Mouse (Mus musculus): ENCODE measurements around the gene Ssh1. TPM values are rescaled to one million over a fixed set of nuclear protein-coding genes. Genes with fewer than 3 reads are reported as not detected.
A peak's percentile ranks its signal among the peaks of the same experiment; 100 is the strongest.

The Ssh1 gene
- total RNA-seq, 2 experiments from 2014 or later, result 27.5 to 29.2 TPM

- DNase-seq (ENCODE audit: low spot score in 2 of 2), result no peak
These were observed 2.8 kb upstream of the Ssh1 start for GRCm38 (mm10) chr5:113996458-113996857.

DNA sequence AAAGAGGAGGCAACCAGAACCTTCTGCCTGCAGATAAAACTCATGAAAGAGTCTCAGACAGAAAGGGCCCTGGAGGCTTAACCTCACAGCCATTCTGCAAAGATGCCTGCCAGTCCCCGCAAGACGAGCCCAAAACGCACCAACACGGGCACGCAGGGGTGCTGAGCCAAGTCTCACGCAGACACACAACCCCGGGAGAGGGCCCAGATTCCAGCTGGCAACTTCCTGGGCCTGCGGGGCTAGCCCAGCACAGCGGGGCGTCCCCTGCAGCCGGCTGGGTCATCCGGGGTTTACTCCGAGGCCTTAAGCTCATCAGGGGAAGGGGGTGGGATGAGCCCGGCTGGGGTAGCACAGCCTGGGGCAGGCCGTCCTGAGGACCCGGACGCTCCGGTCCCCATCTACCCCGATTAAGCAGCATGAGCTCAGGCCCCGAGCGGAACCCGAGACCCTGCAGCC lies 635 bp downstream of the Ssh1 start:
- DNase-seq (ENCODE audit: low spot score in 2 of 2), result peak; percentile 25 to 50

- DNase-seq (ENCODE audit: low spot score in 2 of 2), result no peak
These were observed 1.3 kb downstream of the Ssh1 start for GRCm38 (mm10) chr5:113992339-113992831.

DNA sequence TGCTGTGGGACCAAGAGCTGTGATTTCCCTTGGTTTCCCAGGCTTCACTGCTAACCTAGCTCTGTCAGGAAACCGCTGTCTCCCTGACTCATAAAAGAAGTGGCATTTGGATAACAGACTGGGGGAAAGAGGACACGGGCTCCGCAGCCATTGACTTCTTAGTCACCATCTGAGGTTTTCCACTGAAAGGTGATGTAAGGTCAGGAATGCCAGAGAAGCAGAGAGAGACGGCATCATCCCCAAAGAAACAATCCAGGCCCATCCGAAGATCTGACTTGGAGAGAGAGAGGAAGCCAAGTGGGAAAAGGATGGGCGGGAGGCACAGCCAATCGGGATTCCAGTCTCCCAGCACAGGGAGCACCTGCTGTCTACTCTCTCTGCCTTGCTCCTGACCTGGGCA lies 2.6 kb downstream of the Ssh1 start:
- DNase-seq (ENCODE audit: low spot score in 2 of 2), result no peak

- no peak for DNase-seq (ENCODE audit: low spot score in 2 of 2)
These were observed 3.1 kb downstream of the Ssh1 start for GRCm38 (mm10) chr5:113990593-113990992.

- no peak for DNase-seq (ENCODE audit: low spot score in 2 of 2)
These were observed 4.2 kb downstream of the Ssh1 start for GRCm38 (mm10) chr5:113989437-113990024.

DNA sequence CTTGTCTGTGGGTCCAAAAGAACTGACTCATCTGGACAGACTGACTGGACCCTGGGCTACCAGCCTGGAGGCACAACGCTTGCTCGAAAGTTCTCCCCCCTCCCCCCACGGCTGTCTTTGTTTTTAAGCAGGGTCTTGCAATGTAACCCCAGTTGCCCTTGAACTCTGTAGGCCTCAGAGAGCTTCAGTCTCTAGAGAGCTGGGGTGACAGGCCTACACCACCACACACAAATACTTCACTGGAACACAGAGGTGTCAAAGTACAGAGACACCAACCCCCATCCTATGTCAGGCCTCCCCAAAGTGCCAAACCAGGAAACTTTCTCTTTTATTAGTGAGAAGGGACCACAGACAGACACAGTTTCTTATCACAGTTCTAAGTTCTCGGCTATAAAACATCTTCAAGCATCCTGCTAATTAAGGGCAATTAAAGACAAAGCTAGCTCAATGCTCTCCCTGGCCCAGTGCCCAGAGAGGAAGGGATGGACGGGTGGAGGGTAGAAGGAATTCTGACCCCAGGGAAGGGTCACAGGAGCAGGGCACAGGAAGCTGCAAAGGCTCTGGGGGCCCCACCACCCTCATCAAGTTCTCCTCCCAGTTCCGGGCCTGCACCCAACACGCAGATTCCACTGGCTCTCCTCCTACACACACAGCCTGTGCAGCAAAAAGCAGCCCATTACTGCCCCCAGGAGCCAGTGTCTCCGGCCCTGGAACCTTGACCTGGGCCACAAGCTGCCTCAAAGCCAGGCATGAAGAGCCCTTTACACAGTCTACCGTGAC lies 7.3 kb downstream of the Ssh1 start:
- DNase-seq (ENCODE audit: low spot score in 2 of 2), result peak; percentile 25 to 67

DNA sequence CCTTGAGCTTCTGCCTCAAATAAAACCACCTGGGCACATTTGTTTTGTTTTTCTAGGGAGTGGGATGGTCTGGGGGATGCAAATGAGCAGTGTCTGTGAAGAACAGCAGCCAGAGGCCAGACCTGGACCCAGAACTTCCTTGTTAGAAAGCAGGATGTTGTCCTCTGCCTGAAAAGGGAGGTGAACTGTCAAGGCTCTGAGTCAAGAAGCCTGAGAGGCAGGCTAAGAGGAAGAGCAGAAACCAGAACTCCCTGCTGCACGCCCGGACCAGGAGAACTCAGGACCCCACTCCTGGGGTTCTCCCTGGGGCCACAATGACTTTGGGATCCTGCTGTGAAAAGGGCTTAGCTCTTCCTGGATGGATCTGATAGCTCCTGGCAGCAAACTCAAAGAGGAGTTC lies 8.0 kb downstream of the Ssh1 start:
- DNase-seq (ENCODE audit: low spot score in 2 of 2), result no peak

DNA sequence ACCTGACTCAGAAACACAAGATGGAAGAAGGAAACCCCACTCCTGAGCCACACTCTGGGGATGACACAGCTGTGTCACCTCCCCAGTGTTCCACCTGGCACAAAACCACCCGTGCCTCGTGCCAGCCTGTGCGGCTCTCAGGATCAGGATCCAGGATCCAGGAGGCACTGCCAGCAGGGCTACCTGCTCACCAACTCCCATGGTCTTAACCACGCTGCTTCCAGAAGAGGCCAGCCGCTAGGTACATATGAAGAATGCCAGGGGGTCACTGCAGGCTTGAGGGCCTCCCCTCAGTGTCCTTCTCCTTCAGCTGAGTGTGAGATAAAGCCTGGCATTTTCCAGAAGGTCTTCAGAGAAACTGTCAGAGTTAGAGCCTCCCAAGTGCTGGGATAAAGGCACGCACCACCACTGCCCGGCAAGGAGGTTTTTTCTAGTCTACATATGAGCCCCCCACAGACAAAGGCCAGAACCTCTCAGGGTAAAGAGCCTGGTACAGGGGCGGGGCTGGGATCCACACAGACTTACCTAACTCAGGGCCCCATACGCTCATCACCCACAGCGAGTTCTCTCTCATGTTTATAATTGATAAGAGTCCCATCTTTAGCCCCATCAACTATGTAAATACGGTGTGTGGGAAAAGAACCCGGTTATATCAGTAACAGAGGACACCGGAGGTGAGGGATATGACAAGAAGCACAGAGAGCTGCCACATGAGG lies 9.5 kb downstream of the Ssh1 start:
- DNase-seq (ENCODE audit: low spot score in 2 of 2), result no peak

DNA sequence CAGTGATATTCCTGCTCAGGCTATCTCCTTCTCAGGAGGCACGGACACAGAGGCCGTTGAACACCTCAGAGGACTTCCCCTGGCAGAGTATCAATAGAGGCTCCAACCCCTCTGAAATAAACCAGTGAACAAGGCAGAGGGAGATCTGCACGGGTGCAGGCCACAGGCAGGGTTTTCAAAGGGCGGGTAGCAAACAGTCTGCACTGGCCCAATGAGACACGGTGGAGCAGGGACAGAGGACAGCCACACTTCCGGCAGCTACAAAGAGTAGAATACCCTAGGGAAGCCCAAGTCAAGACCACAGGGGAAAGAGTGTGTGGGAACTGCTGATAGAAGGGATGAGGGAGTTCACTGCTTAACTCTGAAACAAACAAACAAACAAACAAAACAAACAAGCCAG lies 10.2 kb downstream of the Ssh1 start:
- DNase-seq (ENCODE audit: low spot score in 2 of 2), result no peak

- no peak for DNase-seq (ENCODE audit: low spot score in 2 of 2)
These were observed 11.9 kb downstream of the Ssh1 start for GRCm38 (mm10) chr5:113981843-113982242.

DNA sequence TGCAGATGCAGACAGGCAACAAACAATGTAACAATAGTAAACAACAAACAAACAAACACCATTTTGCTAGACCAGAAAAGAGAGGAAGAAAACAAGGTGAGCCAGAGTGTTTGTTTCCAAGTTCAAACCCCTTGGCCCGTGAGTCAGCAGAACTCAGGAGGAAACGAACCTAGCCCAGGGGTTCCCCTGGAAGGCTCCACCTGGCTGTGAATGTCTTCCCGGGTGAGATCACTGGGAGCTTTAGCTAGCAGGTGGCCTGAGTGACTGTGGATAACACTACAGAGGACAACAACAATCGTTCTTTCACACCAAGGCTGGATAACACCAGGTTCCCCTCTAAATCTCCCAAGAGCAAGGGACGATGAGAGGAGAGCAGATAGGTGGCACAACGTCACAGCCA lies 12.5 kb downstream of the Ssh1 start:
- DNase-seq (ENCODE audit: low spot score in 2 of 2), result no peak

DNA sequence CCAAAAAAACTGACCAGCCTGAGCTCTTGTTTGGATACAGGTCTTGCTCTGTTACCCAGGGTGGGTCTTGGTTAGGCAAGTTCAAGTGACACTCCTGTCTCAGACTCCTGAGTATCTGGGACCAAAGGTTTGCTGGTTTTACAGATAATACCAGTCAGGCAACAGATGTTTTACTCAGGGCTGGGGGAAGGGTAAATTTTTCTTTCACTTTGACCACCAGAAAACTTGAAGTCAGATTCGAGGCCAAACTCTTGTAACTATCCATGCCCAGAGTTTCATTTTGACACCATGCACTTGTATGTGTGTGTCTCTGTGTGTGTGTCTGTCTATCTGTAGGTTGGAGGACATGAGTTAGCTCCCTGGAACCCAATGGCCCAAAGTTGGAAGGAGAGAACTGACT lies 13.2 kb downstream of the Ssh1 start:
- DNase-seq (ENCODE audit: low spot score in 2 of 2), result no peak

DNA sequence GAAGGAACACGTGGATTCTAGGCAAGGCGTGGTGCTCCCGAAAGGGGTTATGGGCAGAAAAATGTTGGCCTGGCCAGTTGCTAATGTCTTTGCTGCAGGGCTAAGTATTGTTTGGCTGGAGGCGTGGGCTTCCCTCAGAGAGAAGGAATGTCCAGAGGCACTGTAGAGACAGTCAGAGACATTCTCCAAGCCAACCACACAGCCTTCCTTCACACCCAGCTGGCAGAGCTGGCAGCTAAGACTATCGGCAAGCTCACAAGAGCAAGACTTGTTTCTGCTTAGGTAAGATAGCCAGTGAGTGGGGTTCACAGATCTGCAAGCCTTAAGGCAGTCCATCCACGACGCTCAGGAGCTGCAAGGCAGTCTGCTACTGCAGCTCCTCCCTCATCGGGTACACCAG lies 16.4 kb downstream of the Ssh1 start:
- no peak for DNase-seq (ENCODE audit: low spot score in 2 of 2)

DNA sequence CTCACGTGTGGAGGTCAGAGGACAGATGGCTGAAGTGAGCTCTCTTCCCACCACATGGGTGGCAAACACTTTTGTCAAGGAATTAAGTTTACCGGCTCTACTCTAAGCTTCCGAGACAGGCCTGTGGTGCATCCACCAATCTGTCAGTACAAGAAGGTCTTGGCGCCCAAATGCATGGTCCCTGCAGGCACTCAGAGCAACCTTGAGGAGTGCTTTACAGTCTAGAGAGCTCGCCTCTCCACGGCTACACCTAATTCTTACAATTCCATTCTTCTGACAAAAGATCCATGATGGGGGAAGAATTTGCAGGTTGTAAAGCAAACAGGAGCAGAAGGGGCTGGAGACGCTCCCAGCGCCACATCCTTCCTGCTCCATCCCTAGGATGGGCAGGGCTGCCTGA lies 17.1 kb downstream of the Ssh1 start:
- DNase-seq (ENCODE audit: low spot score in 2 of 2), result no peak

DNA sequence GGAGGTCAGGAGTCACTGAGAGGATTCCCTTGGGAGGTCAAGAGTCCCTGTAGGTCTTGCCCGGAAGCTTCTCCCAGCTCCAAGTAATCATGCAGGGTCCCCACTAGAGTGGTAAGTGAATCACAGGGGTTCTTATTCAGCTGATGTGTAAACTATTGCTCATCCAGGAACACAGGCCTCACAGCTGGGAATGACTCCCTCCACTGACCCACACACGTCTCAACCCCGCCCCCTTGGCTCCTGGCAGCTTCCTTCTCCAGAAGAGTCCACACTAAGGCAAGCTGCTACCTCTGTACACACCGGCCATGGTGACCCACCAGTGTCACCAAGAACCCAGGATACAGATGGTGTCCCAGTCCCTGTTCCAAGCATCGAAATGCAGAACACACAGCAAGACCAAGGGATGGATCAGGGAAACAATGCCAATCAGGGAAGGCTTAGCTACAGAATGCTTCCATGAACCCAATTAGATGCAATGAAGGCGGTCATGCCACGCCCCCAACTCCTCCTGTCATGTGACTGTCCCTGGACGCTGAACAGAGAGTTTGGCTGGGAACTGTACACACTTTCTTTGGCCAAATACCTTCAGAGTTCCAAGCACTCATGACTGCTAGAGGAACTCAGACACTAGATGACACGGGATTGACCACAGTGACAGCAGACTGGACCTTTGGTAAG lies 18.0 kb downstream of the Ssh1 start:
- peak in 1 of 2 experiments; percentile 30 for DNase-seq (ENCODE audit: low spot score in 2 of 2)

GRCm38 (mm10) chr5:113974576-113974975 lies 19.1 kb downstream of the Ssh1 start:
- no peak for DNase-seq (ENCODE audit: low spot score in 2 of 2)

DNA sequence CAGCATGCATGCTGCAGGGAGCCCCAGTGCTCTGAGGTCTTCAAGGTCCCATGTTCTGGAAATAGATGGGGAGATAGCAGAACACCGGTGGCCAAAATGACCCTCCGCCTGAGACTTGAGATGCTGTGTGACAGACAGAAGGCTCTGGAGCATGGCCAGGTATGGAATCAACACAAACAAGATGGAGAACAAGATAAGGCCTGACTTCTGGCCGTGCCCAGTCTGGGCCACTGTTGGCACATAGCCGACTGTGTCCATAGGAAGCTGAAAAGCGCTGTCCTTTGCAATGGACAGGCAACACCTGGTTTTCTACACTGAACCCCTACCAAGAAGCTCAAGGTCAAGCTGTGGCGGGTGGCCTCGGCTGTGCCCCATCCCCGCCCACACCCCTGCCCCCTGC lies 19.9 kb downstream of the Ssh1 start:
- DNase-seq (ENCODE audit: low spot score in 2 of 2), result no peak

GRCm38 (mm10) chr5:113972589-113973515 lies 20.8 kb downstream of the Ssh1 start:
- DNase-seq (ENCODE audit: low spot score in 2 of 2), result no peak

DNA sequence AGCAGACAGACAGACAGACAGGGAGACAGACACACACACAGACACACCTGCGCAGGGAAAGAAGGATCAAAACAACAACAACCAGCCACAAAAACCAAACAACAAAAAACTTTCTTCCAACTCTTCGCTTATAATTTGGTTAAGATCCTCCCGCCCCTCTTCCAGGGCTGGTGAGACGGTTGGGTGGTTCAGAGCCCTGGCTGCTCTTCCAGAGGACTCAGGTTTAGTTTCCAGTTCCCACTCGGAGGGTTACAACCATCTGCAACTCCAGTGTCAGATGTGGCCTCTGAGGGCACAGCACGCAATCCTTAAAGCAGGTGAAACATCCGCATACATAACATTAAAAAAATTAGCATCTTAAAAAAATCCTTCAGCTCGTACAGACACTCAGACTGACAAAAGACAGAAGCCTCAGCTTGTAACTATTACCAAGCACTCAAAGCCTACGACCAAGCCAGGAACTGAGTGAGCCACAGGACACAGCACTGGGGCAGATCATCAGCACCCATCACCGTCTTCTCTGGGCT lies 22.2 kb downstream of the Ssh1 start:
- no peak for DNase-seq (ENCODE audit: low spot score in 2 of 2)
